Mouse (Mus musculus): Measurements from ENCODE around the gene Aqp1. TPM values are rescaled to one million over a fixed set of nuclear protein-coding genes. Genes with fewer than 3 reads are reported as not detected.

Gene Aqp1
- 518 and 615 TPM in 2 replicates for polyA plus RNA-seq (2012; rRNA removed; ENCODE audit: low replicate concordance)

DNA sequence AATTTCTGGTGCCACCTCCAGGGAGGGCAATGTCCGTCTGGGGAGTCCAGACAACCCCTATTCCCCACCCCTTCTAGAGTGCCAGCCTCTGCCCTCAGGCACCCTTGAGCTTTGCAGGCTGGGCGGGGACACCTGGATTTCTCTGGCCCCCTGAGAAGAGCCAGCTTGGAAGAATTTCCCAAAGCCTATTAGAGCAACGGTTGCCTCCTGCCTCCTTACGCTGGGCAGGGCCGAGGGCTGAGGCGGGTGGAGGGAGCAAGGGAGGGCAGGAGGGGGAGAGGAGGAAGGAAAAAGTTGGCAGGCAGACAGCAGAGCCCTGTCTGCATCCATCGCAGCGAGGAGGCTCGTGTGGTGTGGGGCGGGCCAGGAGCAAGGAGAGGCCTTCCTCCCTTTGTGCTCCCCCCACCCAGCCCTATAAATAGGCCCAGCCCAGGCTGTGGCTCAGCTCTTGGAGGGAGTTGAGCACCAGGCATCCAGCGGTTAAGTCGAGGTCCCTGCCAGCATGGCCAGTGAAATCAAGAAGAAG is at the start of gene Aqp1:
Gene Aqp1, plus strand, starts transcription at position 444 of the 526 bp plus-strand sequence.

GRCm38 (mm10) chr6:55376076-55376475 is 39.8 kb downstream of the Aqp1 start, which contains the start of gene Ghrhr:
Gene Ghrhr, plus strand, starts transcription at chr6:55376295.

Other genes with a start within 250 kb of the Aqp1 start
- gene Crhr2, start 203.4 kb upstream of the Aqp1 start, polyA plus RNA-seq (2012; rRNA removed; ENCODE audit: low replicate concordance) = 0.45 and 19.9 TPM in 2 replicates
- gene Inmt, start 161.4 kb upstream of the Aqp1 start, polyA plus RNA-seq (2012; rRNA removed; ENCODE audit: low replicate concordance) = 27.2 and 46.4 TPM in 2 replicates
- 7.6 and 15.0 TPM in 2 replicates for gene Mindy4, start 133.0 kb upstream of the Aqp1 start, polyA plus RNA-seq (2012; rRNA removed; ENCODE audit: low replicate concordance)
- gene Ghrhr, start 39.9 kb downstream of the Aqp1 start, polyA plus RNA-seq (2012; rRNA removed; ENCODE audit: low replicate concordance) = 0.07 TPM in 1 of 2 replicates, not detected in the other
- gene Adcyap1r1, start 115.5 kb downstream of the Aqp1 start, polyA plus RNA-seq (2012; rRNA removed; ENCODE audit: low replicate concordance) = 16.1 and 21.4 TPM in 2 replicates

All from mammary gland, adult 2 months (tissue).